ENCODE assay signal across 8 mouse cellular contexts in the genomic region with DNA sequence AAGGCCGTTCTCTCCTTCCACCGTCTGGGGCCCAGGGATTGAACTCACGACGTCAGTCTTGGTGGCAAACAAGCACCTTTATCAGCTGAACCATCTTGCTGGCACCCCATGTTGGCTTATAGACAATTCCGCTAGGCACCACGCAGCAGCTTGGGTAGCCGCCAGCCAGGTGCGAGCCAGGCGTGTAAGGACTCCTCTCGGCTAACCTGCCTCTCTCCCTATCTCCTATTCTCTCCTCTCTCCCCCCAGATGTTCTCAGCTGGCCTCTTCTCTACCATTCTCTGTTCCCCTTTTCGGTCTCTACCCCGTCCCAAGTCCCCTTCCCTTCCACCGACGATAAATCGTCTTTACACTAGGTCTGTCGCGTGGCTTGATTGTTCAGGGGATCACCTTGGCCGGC. TPM values are rescaled to one million over a fixed set of nuclear protein-coding genes. Genes with fewer than 3 reads are reported as not detected.
DNase-seq lines count a peak whose midpoint lies in the region; ATAC-seq lines count a peak whose summit lies in the region.

No protein-coding gene starts in this region.

- H3K9me3 ChIP-seq in forebrain, embryonic 15.5 days = no peaks in the 10 kb centered on the region
- no peaks in the 10 kb centered on the region for H3K9me3 ChIP-seq in liver, embryonic 13.5 days (replicated peaks)

- H3K27ac ChIP-seq in forebrain, embryonic 15.5 days (replicated peaks) = peak overlapping the region; percentile 79; the same call in 1 of the 2 replicates
- H3K27ac ChIP-seq in liver, embryonic 13.5 days = peak overlapping the region; percentile 90

- ATAC-seq in forebrain, embryonic 15.5 days (replicated peaks) = no peak
- ATAC-seq in liver, embryonic 13.5 days (ENCODE audit: low read depth) = no peak

- peaks cover 32% of the 10 kb centered on the region for H3K4me1 ChIP-seq in forebrain, embryonic 15.5 days
- H3K4me1 ChIP-seq in liver, embryonic 13.5 days (replicated peaks) = peaks cover 40% of the 10 kb centered on the region

- no peaks in the 10 kb centered on the region for H3K27me3 ChIP-seq in forebrain, embryonic 15.5 days
- H3K27me3 ChIP-seq in liver, embryonic 13.5 days = no peaks in the 10 kb centered on the region

- peak overlapping the region; percentile 74 for H3K4me3 ChIP-seq in forebrain, embryonic 15.5 days
- H3K4me3 ChIP-seq in liver, embryonic 13.5 days (replicated peaks) = peak overlapping the region; percentile 98

- H3K4me2 ChIP-seq in forebrain, embryonic 15.5 days (replicated peaks) = peak overlapping the region; percentile 93
- H3K4me2 ChIP-seq in liver, embryonic 13.5 days = peak overlapping the region; percentile 92

- H3K36me3 ChIP-seq in forebrain, embryonic 15.5 days = no peaks in the 10 kb centered on the region
- H3K36me3 ChIP-seq in liver, embryonic 13.5 days = peaks cover 23% of the 10 kb centered on the region

- WGBS in forebrain, embryonic 15.5 days = 13% methylated on average over 18 of the region's 18 CpGs
- 10% methylated on average over 18 of the region's 18 CpGs for WGBS in liver, embryonic 13.5 days (ENCODE audit: insufficient replicate concordance)

- H3K9ac ChIP-seq in forebrain, embryonic 15.5 days (replicated peaks) = peak overlapping the region; percentile 57
- peak overlapping the region; percentile 86 for H3K9ac ChIP-seq in liver, embryonic 13.5 days

- peak; percentile 54 for DNase-seq in cerebellum, adult 11-12 months
- no peak for DNase-seq in cerebellum, adult 18-20 months
- peak; percentile 24 to 34 for DNase-seq in B cell, adult 2 months
- DNase-seq in liver, embryonic 13.5 days = peak; percentile 20
- no peak for DNase-seq in right cerebral cortex, postnatal 4 days
- DNase-seq in layer of hippocampus, adult 11-12 months (ENCODE audit: low spot score) = no peak
- no peak for DNase-seq in thymus, postnatal 36 days

RNA-seq across cellular contexts. Expression of a gene that starts 0.8 kb away (rescaled TPM):
- polyA plus RNA-seq in forebrain, embryonic 15.5 days (2015; fragmentation: Nextera tagmentation; extraction: Ambion mirVana) = 178 and 183 TPM in 2 replicates
- polyA plus RNA-seq in liver, embryonic 13.5 days (2015; fragmentation: Nextera tagmentation; extraction: Ambion mirVana) = 173 and 182 TPM in 2 replicates

RNA-seq across cellular contexts. Expression of a gene that starts 22.4 kb away (rescaled TPM):
- 89.6 and 98.5 TPM in 2 replicates for polyA plus RNA-seq in forebrain, embryonic 15.5 days (2015; fragmentation: Nextera tagmentation; extraction: Ambion mirVana)
- polyA plus RNA-seq in liver, embryonic 13.5 days (2015; fragmentation: Nextera tagmentation; extraction: Ambion mirVana) = 25.7 and 26.7 TPM in 2 replicates

RNA-seq across cellular contexts. Expression of a gene that starts 53.5 kb away (rescaled TPM):
- polyA plus RNA-seq in forebrain, embryonic 15.5 days (2015; fragmentation: Nextera tagmentation; extraction: Ambion mirVana) = 1.4 and 1.6 TPM in 2 replicates
- 0.23 and 0.32 TPM in 2 replicates for polyA plus RNA-seq in liver, embryonic 13.5 days (2015; fragmentation: Nextera tagmentation; extraction: Ambion mirVana)

RNA-seq across cellular contexts. Expression of a gene that starts 53.5 kb away (rescaled TPM):
- polyA plus RNA-seq in forebrain, embryonic 15.5 days (2015; fragmentation: Nextera tagmentation; extraction: Ambion mirVana) = 5.9 and 6.8 TPM in 2 replicates
- 0.64 and 0.65 TPM in 2 replicates for polyA plus RNA-seq in liver, embryonic 13.5 days (2015; fragmentation: Nextera tagmentation; extraction: Ambion mirVana)

Comparison
In these comparisons a context has a peak if more than half of its experiments do, and no peak if none do; other contexts are left out.
1. DNase-seq: peak in cerebellum, adult 11-12 months (single experiment), B cell, adult 2 months (2 of 2) and liver, embryonic 13.5 days (single experiment); none in cerebellum, adult 18-20 months (0 of 2), right cerebral cortex, postnatal 4 days (single experiment), layer of hippocampus, adult 11-12 months (single experiment) and thymus, postnatal 36 days (0 of 2).